Mouse (Mus musculus): ENCODE measurements around the gene Fam163a. TPM values are rescaled to one million over a fixed set of nuclear protein-coding genes. Genes with fewer than 3 reads are reported as not detected.

Gene Fam163a
- polyA plus RNA-seq, 1 experiment from 2014 or later = 4.4 TPM

GRCm38 (mm10) chr1:156035269-156035929 is 169.4 kb downstream of the Fam163a start, which contains the start of gene Tor1aip2:
TSS of gene Tor1aip2 (plus strand) at chr1:156035403.
- H3K9me3 ChIP-seq (ENCODE audit: control insufficient read depth, low read length) = no peaks in the 10 kb centered on the region
- H3K4me1 ChIP-seq (ENCODE audit: control insufficient read depth, insufficient read depth, low read length) = peaks cover 7% of the 10 kb centered on the region
- WGBS = under 1% methylated on average over 52 of the region's 59 CpGs
- H3K4me2 ChIP-seq (ENCODE audit: low read depth, low read length) = peak within 1 kb of the TSS; percentile 65
- H3K9ac ChIP-seq (ENCODE audit: low read depth, low read length) = peak within 1 kb of the TSS; percentile 96
- H3K27ac ChIP-seq (ENCODE audit: low read length) = peak within 1 kb of the TSS; percentile 100
- peak within 1 kb of the TSS; percentile 77 for H3K4me3 ChIP-seq (ENCODE audit: low read length)
- H3K27me3 ChIP-seq (replicated peaks; ENCODE audit: control insufficient read depth, insufficient read depth, low read length) = no peaks in the 10 kb centered on the region
- peaks cover 12% of the 10 kb centered on the region for H3K36me3 ChIP-seq (ENCODE audit: control insufficient read depth, insufficient read depth, low read length)
- peak; percentile 85 for ATAC-seq

- peak overlapping the region; percentile 56 for H3K4me2 ChIP-seq (ENCODE audit: low read depth, low read length)
- H3K36me3 ChIP-seq (ENCODE audit: control insufficient read depth, insufficient read depth, low read length) = peaks cover 12% of the 10 kb centered on the region
- H3K9me3 ChIP-seq (ENCODE audit: control insufficient read depth, low read length) = no peaks in the 10 kb centered on the region
- peak overlapping the region; percentile 100 for H3K27ac ChIP-seq (ENCODE audit: low read length)
- H3K4me1 ChIP-seq (ENCODE audit: control insufficient read depth, insufficient read depth, low read length) = peaks cover 5% of the 10 kb centered on the region
- peak overlapping the region; percentile 96 for H3K9ac ChIP-seq (ENCODE audit: low read depth, low read length)
- H3K27me3 ChIP-seq (replicated peaks; ENCODE audit: control insufficient read depth, insufficient read depth, low read length) = no peaks in the 10 kb centered on the region
- 21% methylated on average over 1 of the region's 1 CpGs for WGBS
- H3K4me3 ChIP-seq (ENCODE audit: low read length) = peak overlapping the region; percentile 77
- no peak for ATAC-seq
Observed at GRCm38 (mm10) chr1:156034661-156035060, 170.2 kb downstream of the Fam163a start.

- Histone ChIP-seq H3K4me2 (ENCODE audit: low read depth, low read length) (no peak overlapping the region), H3K4me3 (ENCODE audit: low read length) (no peak overlapping the region), H3K9me3 (ENCODE audit: control insufficient read depth, low read length) (no peaks in the 10 kb centered on the region), H3K36me3 (ENCODE audit: control insufficient read depth, insufficient read depth, low read length) (peaks cover 12% of the 10 kb centered on the region), H3K4me1 (ENCODE audit: control insufficient read depth, insufficient read depth, low read length) (peaks cover 5% of the 10 kb centered on the region), H3K27me3 (replicated peaks; ENCODE audit: control insufficient read depth, insufficient read depth, low read length) (no peaks in the 10 kb centered on the region), H3K9ac (ENCODE audit: low read depth, low read length) (no peak overlapping the region), H3K27ac (ENCODE audit: low read length) (no peak overlapping the region)
- ATAC-seq = no peak
- WGBS = 94% methylated on average over 7 of the region's 7 CpGs
Observed at GRCm38 (mm10) chr1:156033921-156034320, 170.9 kb downstream of the Fam163a start.

- H3K9ac ChIP-seq (ENCODE audit: low read depth, low read length) = no peak overlapping the region
- H3K27ac ChIP-seq (ENCODE audit: low read length) = no peak overlapping the region
- no peak for ATAC-seq
- no peak overlapping the region for H3K4me2 ChIP-seq (ENCODE audit: low read depth, low read length)
- WGBS = 88% methylated on average over 4 of the region's 4 CpGs
- no peaks in the 10 kb centered on the region for H3K9me3 ChIP-seq (ENCODE audit: control insufficient read depth, low read length)
- H3K4me1 ChIP-seq (ENCODE audit: control insufficient read depth, insufficient read depth, low read length) = no peaks in the 10 kb centered on the region
- H3K27me3 ChIP-seq (replicated peaks; ENCODE audit: control insufficient read depth, insufficient read depth, low read length) = no peaks in the 10 kb centered on the region
- H3K4me3 ChIP-seq (ENCODE audit: low read length) = no peak overlapping the region
- H3K36me3 ChIP-seq (ENCODE audit: control insufficient read depth, insufficient read depth, low read length) = peaks cover 7% of the 10 kb centered on the region
Observed at GRCm38 (mm10) chr1:156028340-156028975, 176.4 kb downstream of the Fam163a start.

GRCm38 (mm10) chr1:156027849-156028248 is 177.0 kb downstream of the Fam163a start:
- no peak overlapping the region for H3K4me3 ChIP-seq (ENCODE audit: low read length)
- 91% methylated on average over 3 of the region's 3 CpGs for WGBS
- ATAC-seq = no peak
- H3K36me3 ChIP-seq (ENCODE audit: control insufficient read depth, insufficient read depth, low read length) = peaks cover 4% of the 10 kb centered on the region; the same call in 1 of the 2 replicates
- no peaks in the 10 kb centered on the region for H3K4me1 ChIP-seq (ENCODE audit: control insufficient read depth, insufficient read depth, low read length)
- H3K4me2 ChIP-seq (ENCODE audit: low read depth, low read length) = no peak overlapping the region
- H3K27ac ChIP-seq (ENCODE audit: low read length) = no peak overlapping the region
- H3K9ac ChIP-seq (ENCODE audit: low read depth, low read length) = no peak overlapping the region
- H3K9me3 ChIP-seq (ENCODE audit: control insufficient read depth, low read length) = no peaks in the 10 kb centered on the region
- no peaks in the 10 kb centered on the region for H3K27me3 ChIP-seq (replicated peaks; ENCODE audit: control insufficient read depth, insufficient read depth, low read length)

Other genes starting within 250 kb of the Fam163a start
- 7.5 and 9.8 TPM in 2 replicates for gene Cep350, start 231.8 kb downstream of the Fam163a start, polyA plus RNA-seq (2015; fragmentation: Nextera tagmentation; extraction: Ambion mirVana)
- gene Tor1aip2, start 169.6 kb downstream of the Fam163a start, polyA plus RNA-seq (2015; fragmentation: Nextera tagmentation; extraction: Ambion mirVana) = 153 and 163 TPM in 2 replicates
- gene Tor1aip1, start 168.5 kb downstream of the Fam163a start, polyA plus RNA-seq (2015; fragmentation: Nextera tagmentation; extraction: Ambion mirVana) = 30.5 and 32.8 TPM in 2 replicates
- 0.35 and 0.66 TPM in 2 replicates for gene Tdrd5, start 98.6 kb upstream of the Fam163a start, polyA plus RNA-seq (2015; fragmentation: Nextera tagmentation; extraction: Ambion mirVana)
- gene Nphs2, start 105.7 kb upstream of the Fam163a start, polyA plus RNA-seq (2015; fragmentation: Nextera tagmentation; extraction: Ambion mirVana) = not detected in 2 replicates
- 759 and 815 TPM in 2 replicates for gene Gm2000, start 161.0 kb upstream of the Fam163a start, polyA plus RNA-seq (2015; fragmentation: Nextera tagmentation; extraction: Ambion mirVana)
- gene Axdnd1, start 216.1 kb upstream of the Fam163a start, polyA plus RNA-seq (2015; fragmentation: Nextera tagmentation; extraction: Ambion mirVana) = 0.16 and 0.29 TPM in 2 replicates

Measured in intestine, embryonic 16.5 days (tissue).